Mouse (Mus musculus) cerebellum, adult 2 months (tissue): ENCODE results near the gene Faf1.

ENCODE experiments used
- CTCF ChIP-seq: fragments of 200-500 bp; IDR thresholded peaks from 2 replicates; pipeline ENCODE4 v1.5.1; 2011; ENCODE audit warnings: low read depth, mild to moderate bottlenecking, control low read depth, low read length, moderate library complexity, borderline replicate concordance; ENCODE audit not compliant: insufficient read depth
- POLR2A ChIP-seq: fragments of 200-500 bp; IDR thresholded peaks from 2 replicates; pipeline ENCODE4 v1.6.1; 2011; ENCODE audit warnings: low read length, control low read depth, borderline replicate concordance; ENCODE audit not compliant: insufficient read depth

GRCm38 (mm10) chr4:109984011-109984411 is 307.6 kb downstream of the Faf1 start:
- no peak for TF ChIP-seq CTCF
- no peak for TF ChIP-seq POLR2A
